Mouse (Mus musculus): ENCODE data around the gene Specc1l. TPM values are rescaled to one million over a fixed set of nuclear protein-coding genes. Genes with fewer than 3 reads are reported as not detected.

Gene Specc1l
- total and polyA plus RNA-seq, 2 experiments = 5.3 to 10.8 TPM

GRCm38 (mm10) chr10:75252301-75253022 lies 40.6 kb downstream of the Specc1l start:
- Histone ChIP-seq H3K27ac (replicated peaks; ENCODE audit: insufficient read depth, low read depth, low read length) (no peak overlapping the region), H3K4me3 (ENCODE audit: insufficient read depth, low read depth, low read length) (no peak overlapping the region), H3K79me2 (ENCODE audit: control insufficient read depth, insufficient read depth, low read length) (no peaks in the 10 kb centered on the region), H3K4me1 (ENCODE audit: control insufficient read depth, insufficient read depth, low read length) (no peaks in the 10 kb centered on the region), H3K36me3 (ENCODE audit: control insufficient read depth, insufficient read depth, low read length) (peaks cover 10% of the 10 kb centered on the region; the same call in 1 of the 2 replicates), H3K27me3 (ENCODE audit: control insufficient read depth, insufficient read depth, low read length) (no peaks in the 10 kb centered on the region), H3K9ac (ENCODE audit: low read depth, low read length) (no peak overlapping the region)
- whole genome bisulfite sequencing = 88% methylated on average over 13 of the region's 13 CpGs
- TF ChIP-seq CTCF (IDR thresholded peaks at IDR 0.05; ENCODE audit: low read depth, low read length) (no peak), POLR2A (IDR thresholded peaks at IDR 0.05; ENCODE audit: extremely low read depth, insufficient read depth, low read length) (no peak)
- no peak for DNase-seq (ENCODE audit: extremely low read depth, low read depth, low spot score)

GRCm38 (mm10) chr10:75255091-75255490 lies 43.2 kb downstream of the Specc1l start:
- TF ChIP-seq CTCF (IDR thresholded peaks at IDR 0.05; ENCODE audit: low read depth, low read length) (0 out of 2 replicates have a peak, but pooled peaks have one; percentile 7), POLR2A (IDR thresholded peaks at IDR 0.05; ENCODE audit: extremely low read depth, insufficient read depth, low read length) (no peak)
- H3K9ac ChIP-seq (ENCODE audit: low read depth, low read length) = no peak overlapping the region
- H3K27me3 ChIP-seq (ENCODE audit: control insufficient read depth, insufficient read depth, low read length) = no peaks in the 10 kb centered on the region
- no peaks in the 10 kb centered on the region for H3K4me1 ChIP-seq (ENCODE audit: control insufficient read depth, insufficient read depth, low read length)
- 87% methylated on average over 2 of the region's 2 CpGs for WGBS
- H3K36me3 ChIP-seq (ENCODE audit: control insufficient read depth, insufficient read depth, low read length) = peaks cover 16% of the 10 kb centered on the region
- no peak overlapping the region for H3K4me3 ChIP-seq (ENCODE audit: insufficient read depth, low read depth, low read length)
- no peak overlapping the region for H3K27ac ChIP-seq (replicated peaks; ENCODE audit: insufficient read depth, low read depth, low read length)
- no peak for DNase-seq (ENCODE audit: extremely low read depth, low read depth, low spot score)
- H3K79me2 ChIP-seq (ENCODE audit: control insufficient read depth, insufficient read depth, low read length) = no peaks in the 10 kb centered on the region

- DNase-seq (ENCODE audit: extremely low read depth, low read depth, low spot score) = no peak
- Histone ChIP-seq H3K79me2 (ENCODE audit: control insufficient read depth, insufficient read depth, low read length) (no peaks in the 10 kb centered on the region), H3K4me1 (ENCODE audit: control insufficient read depth, insufficient read depth, low read length) (no peaks in the 10 kb centered on the region), H3K27ac (replicated peaks; ENCODE audit: insufficient read depth, low read depth, low read length) (no peak overlapping the region), H3K4me3 (ENCODE audit: insufficient read depth, low read depth, low read length) (no peak overlapping the region), H3K36me3 (ENCODE audit: control insufficient read depth, insufficient read depth, low read length) (peaks cover 30% of the 10 kb centered on the region), H3K9ac (ENCODE audit: low read depth, low read length) (no peak overlapping the region), H3K27me3 (ENCODE audit: control insufficient read depth, insufficient read depth, low read length) (no peaks in the 10 kb centered on the region)
- TF ChIP-seq CTCF (IDR thresholded peaks at IDR 0.05; ENCODE audit: low read depth, low read length) = no peak
- no peak for TF ChIP-seq POLR2A (IDR thresholded peaks at IDR 0.05; ENCODE audit: extremely low read depth, insufficient read depth, low read length)
- WGBS = 63% methylated on average over 3 of the region's 3 CpGs
Measured at GRCm38 (mm10) chr10:75257401-75257800, 45.5 kb downstream of the Specc1l start.

- no peak overlapping the region for H3K27ac ChIP-seq (replicated peaks; ENCODE audit: insufficient read depth, low read depth, low read length)
Measured at GRCm38 (mm10) chr10:75258241-75258640, 46.4 kb downstream of the Specc1l start.

GRCm38 (mm10) chr10:75261268-75261667 lies 49.4 kb downstream of the Specc1l start:
- no peaks in the 10 kb centered on the region for H3K79me2 ChIP-seq (ENCODE audit: control insufficient read depth, insufficient read depth, low read length)
- H3K27me3 ChIP-seq (ENCODE audit: control insufficient read depth, insufficient read depth, low read length) = no peaks in the 10 kb centered on the region
- no peak overlapping the region for H3K27ac ChIP-seq (replicated peaks; ENCODE audit: insufficient read depth, low read depth, low read length)
- peaks cover 55% of the 10 kb centered on the region for H3K36me3 ChIP-seq (ENCODE audit: control insufficient read depth, insufficient read depth, low read length)
- DNase-seq (ENCODE audit: extremely low read depth, low read depth, low spot score) = no peak
- peaks cover 6% of the 10 kb centered on the region; the same call in 1 of the 2 replicates for H3K4me1 ChIP-seq (ENCODE audit: control insufficient read depth, insufficient read depth, low read length)
- WGBS = 95% methylated on average over 5 of the region's 5 CpGs
- no peak for TF ChIP-seq CTCF (IDR thresholded peaks at IDR 0.05; ENCODE audit: low read depth, low read length)
- TF ChIP-seq POLR2A (IDR thresholded peaks at IDR 0.05; ENCODE audit: extremely low read depth, insufficient read depth, low read length) = no peak
- no peak overlapping the region for H3K9ac ChIP-seq (ENCODE audit: low read depth, low read length)
- no peak overlapping the region for H3K4me3 ChIP-seq (ENCODE audit: insufficient read depth, low read depth, low read length)

More at GRCm38 (mm10) chr10:75258241-75258640, 46.4 kb downstream of the Specc1l start:
- Histone ChIP-seq H3K4me1 (ENCODE audit: control insufficient read depth, insufficient read depth, low read length) (no peaks in the 10 kb centered on the region), H3K4me3 (ENCODE audit: insufficient read depth, low read depth, low read length) (no peak overlapping the region), H3K9ac (ENCODE audit: low read depth, low read length) (no peak overlapping the region), H3K79me2 (ENCODE audit: control insufficient read depth, insufficient read depth, low read length) (no peaks in the 10 kb centered on the region), H3K36me3 (ENCODE audit: control insufficient read depth, insufficient read depth, low read length) (peaks cover 38% of the 10 kb centered on the region), H3K27me3 (ENCODE audit: control insufficient read depth, insufficient read depth, low read length) (no peaks in the 10 kb centered on the region)
- WGBS = 84% methylated on average over 5 of the region's 5 CpGs
- DNase-seq (ENCODE audit: extremely low read depth, low read depth, low spot score) = no peak
- TF ChIP-seq POLR2A (IDR thresholded peaks at IDR 0.05; ENCODE audit: extremely low read depth, insufficient read depth, low read length) (no peak), CTCF (IDR thresholded peaks at IDR 0.05; ENCODE audit: low read depth, low read length) (no peak)

- H3K4me1 ChIP-seq (ENCODE audit: control insufficient read depth, insufficient read depth, low read length) = peaks cover 6% of the 10 kb centered on the region; the same call in 1 of the 2 replicates
- no peak overlapping the region for H3K9ac ChIP-seq (ENCODE audit: low read depth, low read length)
- H3K79me2 ChIP-seq (ENCODE audit: control insufficient read depth, insufficient read depth, low read length) = no peaks in the 10 kb centered on the region
- peak; percentile 75 for DNase-seq (ENCODE audit: extremely low read depth, low read depth, low spot score)
- 53% methylated on average over 3 of the region's 3 CpGs for WGBS
- H3K36me3 ChIP-seq (ENCODE audit: control insufficient read depth, insufficient read depth, low read length) = peaks cover 57% of the 10 kb centered on the region
- H3K27me3 ChIP-seq (ENCODE audit: control insufficient read depth, insufficient read depth, low read length) = no peaks in the 10 kb centered on the region
- no peak for TF ChIP-seq CTCF (IDR thresholded peaks at IDR 0.05; ENCODE audit: low read depth, low read length)
- TF ChIP-seq POLR2A (IDR thresholded peaks at IDR 0.05; ENCODE audit: extremely low read depth, insufficient read depth, low read length) = no peak
- no peak overlapping the region for H3K4me3 ChIP-seq (ENCODE audit: insufficient read depth, low read depth, low read length)
- no peak overlapping the region for H3K27ac ChIP-seq (replicated peaks; ENCODE audit: insufficient read depth, low read depth, low read length)
Measured at GRCm38 (mm10) chr10:75264993-75265555, 53.2 kb downstream of the Specc1l start.

All from liver, adult 2 months (tissue).